Mouse (Mus musculus) heart, adult 2 months (tissue): ENCODE measurements around the gene Sult1a1. TPM values are rescaled to one million over a fixed set of nuclear protein-coding genes. Genes with fewer than 3 reads are reported as not detected.

Source experiments
- DNase-seq, 2 experiments: peaks; one replicate each; pipeline ENCODE4 v3.0.0; 2021
- H3K27ac ChIP-seq: fragments of 200-600 bp; 2 replicates; pipeline ENCODE4 v1.8.1; 2022
- H3K27me3 ChIP-seq: fragments of 200-500 bp; 2 replicates; pipeline ENCODE4 v1.6.1; 2012; ENCODE audit warnings: mild to moderate bottlenecking, low read length, inconsistent platforms, mixed read lengths; ENCODE audit not compliant: control insufficient read depth, insufficient read depth
- H3K36me3 ChIP-seq: fragments of 200-500 bp; 2 replicates; pipeline ENCODE4 v1.6.1; 2012; ENCODE audit warnings: low read length, inconsistent platforms; ENCODE audit not compliant: control insufficient read depth, insufficient read depth
- H3K4me1 ChIP-seq: fragments of 200-500 bp; 2 replicates; pipeline ENCODE4 v1.6.1; 2011; ENCODE audit warnings: low read length; ENCODE audit not compliant: control insufficient read depth, insufficient read depth
- H3K4me3 ChIP-seq: fragments of 200-600 bp; 2 replicates; pipeline ENCODE4 v1.8.1; 2022
- H3K79me2 ChIP-seq: fragments of 200-500 bp; replicated peaks from 2 replicates; pipeline ENCODE4 v1.6.1; 2012; ENCODE audit warnings: mild to moderate bottlenecking, inconsistent platforms, low read length, moderate library complexity, mixed read lengths; ENCODE audit not compliant: control insufficient read depth, insufficient read depth
- H3K9ac ChIP-seq: fragments of 200-500 bp; 2 replicates; pipeline ENCODE4 v1.6.1; 2012; ENCODE audit warnings: low read depth, mild to moderate bottlenecking, control low read depth, inconsistent platforms, low read length, mixed read lengths
- CTCF ChIP-seq: fragments of 200-600 bp; IDR thresholded peaks from 2 replicates; pipeline ENCODE4 v1.8.1; 2022; ENCODE audit warnings: antibody characterized with exemption, mild to moderate bottlenecking, moderate library complexity
- EP300 ChIP-seq: fragments of 200-500 bp; IDR thresholded peaks from 2 replicates; pipeline ENCODE4 v1.6.1; 2011; ENCODE audit warnings: low read depth, low read length, control low read depth; ENCODE audit not compliant: insufficient read depth
- POLR2A ChIP-seq: fragments of 200-500 bp; IDR thresholded peaks from 2 replicates; pipeline ENCODE4 v1.6.1; 2011; ENCODE audit warnings: mild to moderate bottlenecking, low read depth, low read length, control low read depth; ENCODE audit not compliant: insufficient read depth
- WGBS: fragments of 180-500 bp; shearing (Covaris S2); methylation state at CpG from one replicate; pipeline ENCODE4 v1.1.7; 2018; 5-methylcytosine and 5-hydroxymethylcytosine counted together
- intact Hi-C: fragments of 180-260 bp; cut with DNase I; formaldehyde crosslinking; loops from one replicate; pipeline ENCODE4 v1.15.1; 2025
- polyA plus RNA-seq: library from polyadenylated mRNA; depleted of rRNA; stranded (reverse); fragments of >200 nt; gene quantifications from 2 replicates; pipeline ENCODE4 v1.2.3, GENCODE M21; 2012; rRNA removed
- total RNA-seq, 2 experiments: library from RNA; stranded (reverse); gene quantifications; 2 replicates each; pipeline ENCODE4 v1.2.3; 2021

Sult1a1 gene
- total and polyA plus RNA-seq, 3 experiments: 34.1 to 53.6 (median 34.3) TPM

- Histone ChIP-seq H3K27ac (no peak overlapping the region), H3K27me3 (no peaks in the 10 kb centered on the region), H3K9ac (no peak overlapping the region), H3K79me2 (no peaks in the 10 kb centered on the region), H3K4me3 (no peak overlapping the region), H3K4me1 (peaks cover 9% of the 10 kb centered on the region), H3K36me3 (no peaks in the 10 kb centered on the region)
- WGBS: 53% methylated on average over 1 of the region's 1 CpGs
- DNase-seq: no peak
- no peak for TF ChIP-seq EP300
- no peak for TF ChIP-seq CTCF
- TF ChIP-seq POLR2A: no peak
- intact Hi-C loops: no loop called here
Measured at GRCm38 (mm10) chr7:126623381-126623780, 52.9 kb downstream of the Sult1a1 start.

Other genes starting within 250 kb of the Sult1a1 start
- 1 to 10 TPM; 5.3 to 6.3 TPM for gene Rabep2, start 247.7 kb downstream of the Sult1a1 start, total RNA-seq
- 8.1 and 9.2 TPM in 2 replicates for gene Rabep2, start 247.7 kb downstream of the Sult1a1 start, polyA plus RNA-seq
- 1 to 10 TPM; 1.1 to 1.3 TPM for gene Atp2a1, start 213.3 kb downstream of the Sult1a1 start, total RNA-seq
- 5.7 and 6.6 TPM in 2 replicates for gene Atp2a1, start 213.3 kb downstream of the Sult1a1 start, polyA plus RNA-seq
- 10 to 100 TPM; 42.5 to 46.1 TPM for gene Sh2b1, start 201.0 kb downstream of the Sult1a1 start, total RNA-seq
- gene Sh2b1, start 201.0 kb downstream of the Sult1a1 start, polyA plus RNA-seq: 58.2 and 59.2 TPM in 2 replicates
- 100 to 1,000 TPM; 271 to 314 TPM for gene Tufm, start 189.1 kb downstream of the Sult1a1 start, total RNA-seq
- 288 and 353 TPM in 2 replicates for gene Tufm, start 189.1 kb downstream of the Sult1a1 start, polyA plus RNA-seq
- gene Atxn2l, start 173.0 kb downstream of the Sult1a1 start, total RNA-seq: 10 to 100 TPM; 34.0 to 37.6 TPM
- 48.1 and 66.7 TPM in 2 replicates for gene Atxn2l, start 173.0 kb downstream of the Sult1a1 start, polyA plus RNA-seq
- gene Eif3c, start 110.0 kb downstream of the Sult1a1 start, total RNA-seq: 100 to 1,000 TPM; 133 to 159 TPM
- gene Eif3c, start 110.0 kb downstream of the Sult1a1 start, polyA plus RNA-seq: 59.3 and 72.6 TPM in 2 replicates
- gene Apobr, start 91.5 kb downstream of the Sult1a1 start, total RNA-seq: under 1 TPM; 0.32 to 0.39 TPM
- gene Apobr, start 91.5 kb downstream of the Sult1a1 start, polyA plus RNA-seq: 0.47 and 1.1 TPM in 2 replicates
- 10 to 100 TPM; 12.8 to 12.9 TPM for gene Cln3, start 90.6 kb downstream of the Sult1a1 start, total RNA-seq
- gene Cln3, start 90.6 kb downstream of the Sult1a1 start, polyA plus RNA-seq: 30.0 and 33.2 TPM in 2 replicates
- not detected for gene Il27, start 81.5 kb downstream of the Sult1a1 start, total RNA-seq
- not detected in 2 replicates for gene Il27, start 81.5 kb downstream of the Sult1a1 start, polyA plus RNA-seq
- 1 to 10 TPM; 4.8 to 6.5 TPM for gene Nupr1, start 45.6 kb downstream of the Sult1a1 start, total RNA-seq
- 10.5 and 13.9 TPM in 2 replicates for gene Nupr1, start 45.6 kb downstream of the Sult1a1 start, polyA plus RNA-seq
- 10 to 100 TPM; 21.6 to 23.4 TPM for gene Sgf29, start 27.1 kb downstream of the Sult1a1 start, total RNA-seq
- gene Sgf29, start 27.1 kb downstream of the Sult1a1 start, polyA plus RNA-seq: 23.7 and 25.5 TPM in 2 replicates
- 10 to 100 TPM; 49.7 to 63.7 TPM for gene Bola2, start 19.0 kb upstream of the Sult1a1 start, total RNA-seq
- 25.9 and 29.1 TPM in 2 replicates for gene Bola2, start 19.0 kb upstream of the Sult1a1 start, polyA plus RNA-seq
- gene Slx1b, start 19.4 kb upstream of the Sult1a1 start, total RNA-seq: 1 to 10 TPM; 3.6 to 3.9 TPM
- 7.8 and 10.3 TPM in 2 replicates for gene Slx1b, start 19.4 kb upstream of the Sult1a1 start, polyA plus RNA-seq
- gene Coro1a, start 31.4 kb upstream of the Sult1a1 start, total RNA-seq: 10 to 100 TPM in 1 of 2 experiments, 1 to 10 TPM in 1; 9.8 to 12.1 TPM
- 22.2 and 33.7 TPM in 2 replicates for gene Coro1a, start 31.4 kb upstream of the Sult1a1 start, polyA plus RNA-seq
- 10 to 100 TPM; 45.9 to 53.1 TPM for gene Mapk3, start 83.2 kb upstream of the Sult1a1 start, total RNA-seq
- gene Mapk3, start 83.2 kb upstream of the Sult1a1 start, polyA plus RNA-seq: 111 and 120 TPM in 2 replicates
- 1 to 10 TPM; 1.3 TPM for gene Gdpd3, start 89.9 kb upstream of the Sult1a1 start, total RNA-seq
- 4.3 and 75.7 TPM in 2 replicates for gene Gdpd3, start 89.9 kb upstream of the Sult1a1 start, polyA plus RNA-seq
- 10 to 100 TPM; 60.2 to 89.9 TPM for gene Ypel3, start 100.5 kb upstream of the Sult1a1 start, total RNA-seq
- gene Ypel3, start 100.5 kb upstream of the Sult1a1 start, polyA plus RNA-seq: 115 and 144 TPM in 2 replicates
- under 1 TPM; 0.44 to 0.66 TPM for gene Tbx6, start 105.1 kb upstream of the Sult1a1 start, total RNA-seq
- gene Tbx6, start 105.1 kb upstream of the Sult1a1 start, polyA plus RNA-seq: 2.3 and 2.9 TPM in 2 replicates
- gene Ppp4c, start 116.1 kb upstream of the Sult1a1 start, total RNA-seq: 10 to 100 TPM; 31.8 to 31.9 TPM
- gene Ppp4c, start 116.1 kb upstream of the Sult1a1 start, polyA plus RNA-seq: 65.6 and 99.5 TPM in 2 replicates
- gene Fam57b, start 121.2 kb upstream of the Sult1a1 start, total RNA-seq: 1 to 10 TPM; 7.4 to 8.8 TPM
- gene Fam57b, start 121.2 kb upstream of the Sult1a1 start, polyA plus RNA-seq: 9.0 and 12.8 TPM in 2 replicates
- not detected for gene 4930451I11Rik, start 155.2 kb upstream of the Sult1a1 start, total RNA-seq
- not detected in 2 replicates for gene 4930451I11Rik, start 155.2 kb upstream of the Sult1a1 start, polyA plus RNA-seq
- gene Doc2a, start 171.0 kb upstream of the Sult1a1 start, total RNA-seq: not detected
- not detected in 2 replicates for gene Doc2a, start 171.0 kb upstream of the Sult1a1 start, polyA plus RNA-seq
- gene Hirip3, start 185.5 kb upstream of the Sult1a1 start, total RNA-seq: 1 to 10 TPM; 5.7 to 6.3 TPM
- 3.6 and 4.4 TPM in 2 replicates for gene Hirip3, start 185.5 kb upstream of the Sult1a1 start, polyA plus RNA-seq
- gene Ino80e, start 185.9 kb upstream of the Sult1a1 start, total RNA-seq: 10 to 100 TPM; 16.8 to 18.3 TPM
- gene Ino80e, start 185.9 kb upstream of the Sult1a1 start, polyA plus RNA-seq: 25.9 and 29.6 TPM in 2 replicates
- gene Taok2, start 208.3 kb upstream of the Sult1a1 start, total RNA-seq: 10 to 100 TPM; 37.4 to 39.8 TPM
- gene Taok2, start 208.3 kb upstream of the Sult1a1 start, polyA plus RNA-seq: 43.1 and 44.7 TPM in 2 replicates
- 10 to 100 TPM in 1 of 2 experiments, 1 to 10 TPM in 1; 8.6 to 12.0 TPM for gene Tmem219, start 246.5 kb upstream of the Sult1a1 start, total RNA-seq
- 27.1 and 33.6 TPM in 2 replicates for gene Tmem219, start 246.5 kb upstream of the Sult1a1 start, polyA plus RNA-seq